Mouse (Mus musculus) c-Kit-positive CD71-positive TER-119-negative erythroid progenitor cells, embryonic 14.5 days (primary cell): ENCODE measurements around the gene Commd7.

ENCODE experiments used
- DNase-seq: peaks from one replicate; pipeline ENCODE4 v3.0.0-alpha.2; 2013; ENCODE audit warnings: low read depth

Commd7 gene

DNA sequence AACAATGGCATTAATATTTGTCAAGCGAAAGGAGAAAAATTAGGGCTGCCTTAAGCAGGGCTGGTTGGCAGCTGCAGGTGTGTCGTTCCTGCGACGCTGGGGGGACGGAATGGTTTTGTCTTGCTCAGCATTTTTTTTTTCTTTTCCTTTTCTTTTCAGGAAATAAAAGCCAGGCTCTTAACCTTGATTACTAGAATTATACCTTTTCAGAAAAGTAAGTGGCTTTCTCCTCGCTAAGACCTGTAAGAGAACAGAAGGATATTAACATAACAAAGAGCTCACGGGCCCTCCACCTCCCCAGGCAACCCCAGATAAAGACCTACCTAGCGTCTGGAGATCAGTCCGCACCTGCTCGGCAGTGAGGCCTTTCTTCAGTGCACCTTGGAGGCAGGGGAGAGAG, 10.1 kb downstream of the Commd7 start:
- no peak for DNase-seq

DNA sequence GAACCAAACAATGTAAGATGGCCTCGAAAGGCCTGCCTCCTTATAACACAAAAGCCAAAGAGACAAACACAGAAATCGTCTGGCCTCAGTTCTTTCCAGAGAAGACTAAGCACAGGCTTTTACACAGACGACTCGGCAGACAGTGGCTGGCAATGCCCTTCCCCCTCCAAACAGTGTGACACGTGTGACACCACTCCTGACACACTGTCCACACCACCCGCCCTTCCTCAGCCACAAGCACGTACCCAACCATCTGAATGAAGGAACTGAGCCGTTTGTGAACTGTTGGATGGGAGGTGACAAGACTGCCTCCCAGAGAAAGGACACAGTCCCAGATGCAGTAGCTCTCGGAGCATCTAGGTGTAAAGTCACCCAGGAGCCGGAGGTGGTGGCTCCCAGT, 13.7 kb downstream of the Commd7 start:
- no peak for DNase-seq

- no peak for DNase-seq
These were observed 14.1 kb downstream of the Commd7 start for GRCm38 (mm10) chr2:153618439-153618838.

DNA sequence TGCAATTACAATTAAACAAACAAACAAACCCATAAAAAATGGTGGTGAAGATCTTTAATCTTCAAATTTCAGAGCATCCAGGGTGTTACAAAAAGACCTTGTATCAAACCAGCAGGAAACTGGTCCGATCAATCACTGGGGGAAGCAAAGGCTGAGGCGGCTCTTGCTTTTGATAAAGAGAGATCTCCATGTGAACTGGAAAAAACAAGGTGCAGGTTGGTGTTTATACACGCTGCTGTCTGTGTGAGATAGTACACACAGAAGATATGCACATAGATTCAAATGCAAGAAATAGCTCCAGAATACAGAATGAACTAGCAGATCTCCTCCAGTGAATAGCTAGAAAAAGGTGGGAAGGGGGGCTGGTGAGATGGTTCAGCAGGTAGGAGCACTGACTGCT, 15.7 kb downstream of the Commd7 start:
- DNase-seq, result no peak

GRCm38 (mm10) chr2:153612594-153613281, 19.8 kb downstream of the Commd7 start:
- no peak for DNase-seq

DNA sequence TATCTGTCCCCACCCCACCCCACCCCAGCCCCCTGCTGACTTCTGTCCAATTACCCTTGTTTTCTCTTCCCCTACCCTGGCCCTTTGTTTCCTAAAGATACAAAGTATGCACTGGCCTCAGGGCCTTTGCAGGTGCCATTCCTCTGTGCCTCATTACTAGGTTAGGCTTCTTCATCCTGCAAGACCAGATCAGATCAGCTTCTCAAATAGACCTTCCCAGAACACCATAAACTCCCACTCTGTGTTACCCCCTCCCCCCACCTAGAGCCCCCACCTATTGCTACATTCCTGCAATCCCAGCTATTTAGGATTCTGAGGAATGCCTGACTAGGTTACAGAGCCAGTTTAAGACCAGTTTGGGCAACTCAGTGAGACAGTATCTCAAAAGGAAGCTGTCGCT, 20.8 kb downstream of the Commd7 start:
- DNase-seq, result no peak

- no peak for DNase-seq
These were observed 21.3 kb downstream of the Commd7 start for GRCm38 (mm10) chr2:153611241-153611630.

DNA sequence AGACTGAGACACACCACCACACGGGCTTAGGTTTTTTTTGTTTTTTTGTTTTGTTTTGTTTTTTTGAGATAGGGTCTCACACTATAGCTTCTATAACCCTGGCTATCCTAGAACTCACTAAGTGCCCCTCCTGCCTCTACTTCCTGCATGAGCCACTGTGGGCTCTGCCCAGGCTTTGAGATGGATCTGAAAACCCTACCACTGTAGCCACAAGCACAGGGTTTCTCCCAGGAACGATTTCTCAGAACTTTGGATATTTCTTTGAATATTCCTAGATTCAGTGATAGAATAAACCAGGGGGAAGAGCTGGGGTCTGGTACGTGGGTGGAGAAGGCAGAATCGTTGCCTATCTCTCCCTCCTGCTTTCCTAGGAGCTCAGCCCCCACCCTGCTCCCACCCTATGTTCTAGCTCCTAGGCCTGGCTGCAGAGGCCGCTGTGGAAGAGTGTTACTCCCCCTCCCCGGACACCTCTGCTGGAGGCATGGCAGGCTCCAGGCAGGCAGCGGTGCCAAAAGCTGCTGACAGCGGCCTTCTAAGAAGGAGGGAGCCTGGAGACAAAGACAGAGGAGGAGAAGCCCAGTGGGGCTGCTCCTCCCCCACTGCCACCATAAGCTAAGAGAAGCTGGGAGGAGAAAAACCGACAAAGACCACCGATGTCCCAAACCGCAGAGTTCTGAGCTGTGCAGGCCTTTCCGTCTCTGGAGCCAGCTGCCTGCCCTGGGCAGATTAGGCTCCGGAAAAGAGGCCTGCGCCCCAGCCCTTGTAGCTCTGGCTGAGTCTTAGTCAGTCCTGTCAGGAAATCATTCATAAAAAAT, 21.9 kb downstream of the Commd7 start:
- DNase-seq, result peak; percentile 54

GRCm38 (mm10) chr2:153609548-153609947, 23.0 kb downstream of the Commd7 start:
- DNase-seq, result peak; percentile 75

DNA sequence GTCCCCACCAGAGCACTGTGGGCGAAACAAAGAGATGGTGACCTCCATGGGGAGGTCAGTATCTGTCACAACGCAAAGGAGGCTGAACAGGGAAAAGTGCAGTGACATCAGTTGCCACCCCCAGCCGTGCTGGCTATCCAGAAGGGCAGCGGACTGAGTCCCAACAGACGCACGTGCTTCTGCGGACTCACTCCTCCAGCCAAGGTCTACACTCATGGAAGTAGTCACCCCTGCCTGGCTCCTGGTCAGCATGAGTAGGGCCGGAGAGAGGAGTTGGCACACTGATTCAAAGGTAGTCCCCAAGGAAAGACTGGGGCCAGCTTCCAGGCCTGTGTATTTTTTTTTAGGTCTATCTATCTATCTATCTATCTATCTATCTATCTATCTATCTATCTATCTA, 23.5 kb downstream of the Commd7 start:
- DNase-seq, result no peak

- DNase-seq, result peak; percentile 28
These were observed 24.6 kb downstream of the Commd7 start for GRCm38 (mm10) chr2:153607870-153608515.

- peak; percentile 29 for DNase-seq
These were observed 26.2 kb downstream of the Commd7 start for GRCm38 (mm10) chr2:153606421-153606820.

DNA sequence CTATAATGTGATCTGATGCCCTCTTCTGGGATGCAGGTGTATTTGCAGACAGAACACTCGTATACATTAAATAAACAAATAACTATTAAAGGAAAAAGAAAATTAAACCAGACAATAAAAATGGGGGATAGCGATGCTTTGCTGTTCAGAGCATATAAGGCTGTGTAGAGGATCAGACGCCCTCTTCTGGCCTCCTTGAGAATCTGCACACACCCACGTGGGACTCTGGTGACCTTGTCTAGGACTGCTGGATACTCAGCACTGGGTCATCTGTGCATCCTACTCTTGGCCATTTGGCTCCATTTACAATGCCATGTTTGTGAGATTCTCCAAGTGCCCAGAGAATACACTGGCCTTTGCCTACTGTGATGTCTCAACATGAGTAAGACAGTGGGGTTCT, 28.9 kb downstream of the Commd7 start:
- DNase-seq, result peak; percentile 42

DNA sequence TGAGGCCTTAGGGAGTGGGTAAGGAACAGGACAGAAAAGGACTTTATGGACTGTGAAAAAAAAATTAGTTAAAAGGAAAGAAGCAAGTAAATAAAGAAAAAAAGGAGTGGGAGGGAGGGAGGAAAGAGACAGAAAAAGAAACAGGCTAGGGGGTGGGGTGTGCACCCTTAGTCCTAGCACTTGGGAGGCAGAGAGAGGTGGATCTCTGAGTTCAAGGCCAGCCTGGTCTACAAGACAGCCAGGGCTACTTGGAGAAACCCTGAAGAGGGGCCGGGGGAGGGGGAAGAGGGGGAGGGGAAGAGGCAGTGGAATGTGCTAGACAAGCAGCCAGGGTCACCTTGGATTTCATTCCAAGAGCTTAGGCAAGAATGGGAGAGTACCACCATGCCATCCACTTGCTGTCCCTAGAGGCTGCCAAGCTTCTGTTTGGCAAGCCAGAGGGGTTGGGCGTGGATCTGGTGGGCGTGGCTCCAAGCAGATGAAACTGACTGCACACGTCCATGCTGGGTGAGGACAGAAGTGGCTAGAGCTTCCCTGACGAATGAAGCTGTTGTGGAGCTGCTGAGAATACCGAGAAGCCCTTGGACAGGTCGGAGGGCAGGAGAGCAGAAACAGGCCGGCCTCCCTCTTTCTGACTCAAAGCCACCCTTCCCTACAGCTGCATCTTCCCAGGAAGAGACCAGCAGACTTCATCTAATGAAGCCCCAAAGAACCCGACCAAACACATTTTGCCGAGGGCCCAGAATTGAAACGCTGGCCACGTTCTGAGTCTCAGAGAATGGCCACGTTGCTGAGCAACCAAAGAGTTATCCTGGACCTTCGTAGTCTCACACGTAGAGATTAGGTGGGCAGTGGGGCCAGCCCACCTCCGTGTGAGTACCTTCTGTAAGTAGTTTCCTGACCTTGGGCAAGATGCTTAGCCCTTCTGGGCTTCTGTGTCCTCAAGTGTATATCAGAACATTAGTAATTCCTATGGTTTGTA, 31.6 kb downstream of the Commd7 start:
- no peak for DNase-seq

DNA sequence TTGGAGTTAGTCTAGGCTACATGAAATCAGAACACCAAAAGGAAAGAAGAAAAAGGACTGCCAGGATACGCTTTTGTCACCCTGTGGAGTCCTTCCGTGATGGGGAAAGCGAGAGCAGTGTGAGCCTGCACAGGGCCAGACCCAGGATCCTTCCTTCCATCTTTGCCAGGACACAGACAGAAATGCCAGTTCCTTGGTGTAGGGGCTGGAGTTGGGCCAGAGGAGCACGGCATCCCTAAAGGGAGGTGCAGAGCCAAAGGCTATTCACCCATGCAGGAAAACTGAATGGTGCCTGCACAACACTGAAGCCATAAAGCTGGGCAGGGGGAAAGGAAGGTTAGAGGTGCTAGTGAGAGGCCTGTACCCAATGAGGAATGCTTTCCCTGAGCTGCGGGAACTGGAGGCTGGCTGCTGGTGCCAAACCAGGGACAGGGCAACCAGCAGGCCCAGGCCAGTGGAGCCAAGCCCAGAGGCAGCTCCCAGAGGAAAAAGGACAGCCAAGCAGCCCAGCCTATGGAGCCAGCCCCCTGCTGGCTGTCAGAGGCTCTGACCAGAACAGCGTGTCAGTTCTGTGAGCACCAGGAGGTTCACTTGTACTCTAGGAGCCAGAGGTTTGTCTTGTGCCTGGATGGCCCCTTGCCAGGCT, 32.4 kb downstream of the Commd7 start:
- DNase-seq, result no peak

- no peak for DNase-seq
These were observed 35.0 kb downstream of the Commd7 start for GRCm38 (mm10) chr2:153597626-153598025.

GRCm38 (mm10) chr2:153597014-153597413, 35.6 kb downstream of the Commd7 start:
- DNase-seq, result no peak

DNA sequence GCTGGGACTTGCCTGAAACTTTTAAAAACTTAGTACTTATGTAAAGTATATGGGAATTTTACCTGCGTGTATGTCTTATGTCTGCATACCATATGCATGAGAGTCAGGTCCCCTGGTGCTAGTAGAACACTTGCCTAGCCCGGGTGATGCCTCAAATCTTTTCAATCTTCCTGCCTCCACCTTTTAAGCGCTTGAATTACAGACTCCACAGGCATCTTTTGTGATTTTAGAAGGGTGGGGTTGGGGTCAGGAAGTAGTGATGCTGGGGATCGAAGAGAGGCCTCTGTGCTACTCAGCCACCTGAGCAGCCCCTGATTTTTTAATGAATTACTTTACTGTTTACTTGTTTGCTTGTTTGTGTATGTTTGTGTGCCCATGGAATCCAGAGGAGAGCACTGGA, 37.6 kb downstream of the Commd7 start:
- DNase-seq, result no peak

- no peak for DNase-seq
These were observed 39.4 kb downstream of the Commd7 start for GRCm38 (mm10) chr2:153593186-153593585.

DNA sequence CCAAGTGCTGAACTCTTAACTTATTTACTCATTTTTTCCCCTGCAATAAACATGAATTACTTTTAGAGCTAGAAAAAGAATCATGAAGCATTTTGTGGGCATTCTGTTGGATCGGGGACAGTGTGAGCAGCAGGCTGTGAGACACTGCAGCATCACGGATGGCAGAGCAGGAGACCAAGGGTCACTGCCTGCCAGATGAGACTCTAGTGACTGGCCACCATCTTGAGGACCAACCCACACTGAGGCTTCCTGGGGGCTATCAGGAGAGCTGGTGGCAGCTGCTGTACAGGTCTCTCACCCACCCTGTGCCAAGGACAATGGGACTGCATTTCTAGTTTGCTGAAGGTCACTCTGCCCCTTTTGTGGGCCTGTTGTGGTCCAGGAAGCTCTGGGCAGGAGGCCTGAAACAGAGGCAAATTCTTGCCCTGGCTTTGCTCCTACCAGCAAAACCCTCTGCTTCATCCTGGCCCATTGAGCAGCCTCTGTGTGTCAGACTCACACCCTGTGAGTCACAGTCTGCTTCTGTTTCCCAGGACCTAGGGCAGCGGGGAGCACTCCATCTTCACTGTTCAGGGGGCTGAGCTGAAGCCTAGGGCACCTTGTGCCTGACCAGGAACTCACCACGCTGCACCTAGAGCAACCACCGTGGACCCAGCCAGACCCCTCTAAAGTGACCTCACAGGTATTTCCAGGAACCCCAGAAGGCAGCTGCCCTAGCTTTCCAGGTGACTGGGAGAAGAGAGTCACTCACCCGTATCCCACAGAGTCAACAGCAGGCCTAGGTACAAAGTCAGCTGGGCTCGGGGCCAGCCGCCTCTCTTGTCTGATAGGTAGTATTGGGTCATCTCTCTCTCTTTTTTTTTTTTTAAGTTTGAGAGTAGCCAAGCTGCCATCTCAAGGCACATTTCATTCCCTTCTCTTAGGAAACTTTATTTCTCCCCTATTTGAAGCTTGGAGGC, 40.2 kb downstream of the Commd7 start:
- no peak for DNase-seq
